Mouse (Mus musculus): ENCODE measurements around the gene Cldn24.

- TF ChIP-seq POLR2A (IDR thresholded peaks at IDR 0.05; ENCODE audit: low read depth, low read length), result no peak
- no peak for TF ChIP-seq CTCF (IDR thresholded peaks at IDR 0.05; ENCODE audit: extremely low read depth, insufficient read length, insufficient replicate concordance, low read depth, low read length)
These were observed 49.0 kb upstream of the Cldn24 start for GRCm38 (mm10) chr8:47772986-47773385.

Measured in small intestine, adult 2 months (tissue).